Mouse (Mus musculus): Measurements from ENCODE around the gene Slc2a3.

Gene Slc2a3

DNA sequence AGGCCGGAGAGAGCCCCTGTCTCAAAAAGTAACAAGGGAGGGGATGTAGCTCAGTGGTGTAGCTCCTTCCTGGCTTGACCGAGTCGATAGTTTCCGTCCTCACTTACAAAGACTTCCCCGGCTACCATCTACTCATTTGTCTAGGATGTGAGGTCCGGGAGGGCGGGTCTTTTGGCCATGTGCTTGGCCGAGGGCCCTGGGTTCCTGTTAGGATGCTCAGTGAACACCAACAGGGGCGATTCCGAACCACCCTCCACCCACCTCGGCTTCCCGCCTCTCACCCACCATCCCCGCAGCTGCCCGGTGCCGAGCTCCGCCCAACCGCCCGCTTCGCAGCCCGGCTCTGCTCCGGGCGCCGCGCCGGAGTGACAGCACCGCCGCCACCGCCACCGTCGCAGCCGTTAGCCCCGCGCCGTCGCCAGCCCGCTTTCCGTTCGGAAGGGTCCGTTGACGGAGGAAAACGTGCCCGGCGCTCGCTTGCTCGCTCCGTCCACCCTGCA lies at the start of gene Slc2a3:
Slc2a3 (minus strand) TSS at position 340 of the 500 bp plus-strand sequence.
- DNase-seq (ENCODE audit: low spot score): no peak

DNA sequence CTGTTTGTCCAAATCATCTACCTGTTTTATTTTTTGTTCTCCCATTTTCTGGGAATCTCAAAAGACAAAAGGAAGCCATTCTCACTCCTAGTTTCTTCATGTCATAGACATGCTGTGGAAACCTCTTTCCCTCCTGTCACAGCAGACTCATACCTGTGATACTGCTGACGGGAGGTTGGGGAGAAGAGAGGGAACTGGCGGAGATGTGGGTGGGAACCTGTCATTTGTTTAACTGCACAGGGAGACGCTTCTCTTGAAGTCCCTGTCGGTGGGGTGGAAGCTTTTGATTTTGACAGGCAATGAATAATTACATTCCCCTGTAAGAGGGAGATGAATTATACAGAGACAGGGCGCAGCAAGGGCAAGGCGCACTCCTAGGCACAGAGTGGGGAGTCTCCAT lies 42.3 kb upstream of the Slc2a3 start:
- no peak for DNase-seq (ENCODE audit: low spot score)

DNA sequence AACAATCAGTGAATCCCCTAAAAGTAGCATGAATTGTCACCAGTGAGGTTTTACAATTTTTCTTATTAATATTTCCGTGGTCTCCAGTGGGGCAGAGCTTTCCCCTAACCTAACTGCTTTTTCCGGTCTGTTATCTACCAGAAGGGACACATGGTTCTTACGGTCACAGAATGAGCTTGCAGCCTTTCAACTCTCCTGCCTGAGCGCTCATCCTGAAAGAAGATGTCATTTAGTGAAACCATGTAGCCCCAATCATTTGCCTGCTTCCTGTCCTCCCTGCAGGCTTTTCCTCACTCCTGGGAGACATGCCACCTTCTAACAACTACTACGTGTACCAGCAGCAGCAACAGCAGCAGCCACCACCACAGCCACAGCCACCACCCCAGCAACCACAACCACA lies 36.1 kb upstream of the Slc2a3 start:
- DNase-seq (ENCODE audit: low spot score): no peak

DNA sequence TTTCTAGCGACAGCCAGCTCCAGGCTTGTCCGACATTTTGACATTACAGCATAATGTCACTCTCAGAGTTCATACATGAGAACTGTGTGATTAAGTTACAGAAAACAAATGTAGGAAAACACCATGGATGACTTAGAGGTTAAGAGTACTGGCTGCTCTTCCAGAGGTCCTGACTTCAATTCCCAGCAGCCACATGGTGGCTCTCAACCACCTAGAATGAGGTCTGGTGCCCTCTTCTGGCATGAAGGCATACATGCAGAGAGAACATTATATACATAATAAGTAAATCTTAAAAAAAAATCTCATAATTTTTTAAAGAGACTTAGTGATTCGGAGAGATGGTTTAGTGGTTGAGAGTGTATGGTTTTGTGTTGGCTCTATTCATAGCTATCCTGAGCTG lies 35.5 kb upstream of the Slc2a3 start:
- DNase-seq (ENCODE audit: low spot score): no peak

DNA sequence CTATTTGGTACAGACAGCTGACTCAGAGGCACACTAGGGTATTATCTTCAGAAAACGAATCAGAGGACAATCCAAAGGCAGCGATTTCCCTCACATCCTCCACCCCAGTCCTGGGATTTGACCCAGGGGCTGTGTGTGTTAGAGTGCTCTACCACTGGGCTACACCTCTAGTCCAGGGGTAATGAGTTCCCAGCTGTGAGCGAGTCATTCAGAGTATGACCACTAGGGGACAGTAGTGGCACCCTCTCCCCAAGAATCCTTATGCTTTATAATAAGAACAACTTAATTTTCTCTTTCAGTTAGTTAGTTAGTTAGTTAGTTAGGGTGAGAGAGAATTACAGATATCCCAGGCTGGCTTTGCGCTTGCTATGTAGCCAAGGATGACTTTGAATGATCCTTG lies 32.9 kb upstream of the Slc2a3 start:
- DNase-seq (ENCODE audit: low spot score): no peak

DNA sequence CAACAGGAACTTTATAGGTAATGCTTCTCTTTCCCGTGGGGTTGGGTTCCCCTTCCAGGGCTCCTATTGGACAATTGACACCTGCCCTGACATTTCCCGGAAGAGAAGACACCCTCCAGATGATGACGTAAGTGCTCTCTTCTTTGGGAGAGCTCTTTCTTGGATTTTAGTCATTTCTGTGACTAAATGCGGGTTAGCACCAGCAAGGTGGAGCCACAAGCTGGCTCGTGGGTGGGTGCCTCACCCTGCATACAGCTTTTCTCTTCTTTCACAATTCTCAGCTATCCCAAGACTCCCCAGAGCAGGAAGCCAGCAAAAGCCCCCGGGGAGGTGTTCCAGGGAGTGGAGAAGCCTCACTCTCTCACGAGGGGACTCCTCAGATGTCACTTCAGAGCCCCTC lies 31.4 kb upstream of the Slc2a3 start:
- DNase-seq (ENCODE audit: low spot score): no peak

DNA sequence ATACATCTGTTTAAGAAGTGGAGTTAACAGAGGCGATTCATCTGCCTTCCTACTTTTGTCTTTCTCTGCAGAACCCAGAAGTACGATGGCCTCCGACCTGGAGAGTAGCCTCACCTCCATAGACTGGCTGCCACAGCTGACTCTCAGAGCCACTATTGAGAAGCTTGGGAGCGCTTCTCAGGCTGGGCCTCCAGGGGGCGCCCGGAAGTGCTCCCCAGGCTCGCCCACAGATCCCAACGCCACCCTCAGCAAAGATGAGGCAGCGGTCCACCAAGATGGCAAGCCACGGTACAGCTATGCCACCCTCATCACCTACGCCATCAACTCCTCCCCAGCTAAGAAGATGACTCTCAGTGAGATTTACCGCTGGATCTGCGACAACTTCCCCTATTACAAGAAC lies 26.6 kb upstream of the Slc2a3 start:
- DNase-seq (ENCODE audit: low spot score): no peak

DNA sequence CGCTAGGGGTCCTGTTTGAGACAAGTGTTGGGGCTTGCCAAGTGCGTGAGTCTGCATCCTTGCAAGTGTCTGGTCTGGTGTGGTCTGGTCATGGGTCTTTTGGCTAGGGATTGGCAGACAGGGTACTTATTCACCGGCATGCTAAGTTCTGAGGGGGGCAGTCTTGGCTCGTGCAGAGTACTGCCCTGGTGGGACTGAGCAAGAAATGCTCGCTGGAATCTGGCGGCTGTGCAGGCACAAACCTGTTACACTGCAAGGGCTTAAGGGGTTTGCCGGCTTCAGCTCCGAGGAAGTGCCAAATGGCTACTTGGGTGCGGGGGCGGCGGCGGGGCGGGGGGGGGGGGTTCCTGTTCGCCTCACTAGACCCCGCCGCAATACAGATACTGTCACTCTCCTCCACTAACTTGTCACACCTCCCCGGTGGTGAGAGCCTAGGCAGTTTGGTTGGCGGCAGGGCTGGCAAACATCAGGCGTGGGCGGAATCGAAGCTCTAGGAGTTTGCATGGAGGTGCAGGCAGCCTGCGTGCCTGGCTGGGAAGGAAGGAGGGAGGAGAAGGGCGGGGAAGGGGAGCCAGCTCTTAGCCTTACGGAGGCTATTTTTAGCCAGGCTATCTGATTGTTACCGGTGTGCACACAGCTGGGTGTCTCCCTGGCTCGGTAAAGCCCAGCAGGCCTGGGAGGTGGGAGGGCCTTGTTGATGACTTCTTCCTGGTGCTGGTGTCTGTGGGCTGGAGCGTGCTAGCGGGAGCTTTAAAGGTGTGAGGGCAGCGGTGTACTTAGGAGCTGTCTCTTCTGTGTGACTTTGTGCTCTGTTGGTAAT lies 24.7 kb upstream of the Slc2a3 start:
- DNase-seq (ENCODE audit: low spot score): peak; percentile 82

DNA sequence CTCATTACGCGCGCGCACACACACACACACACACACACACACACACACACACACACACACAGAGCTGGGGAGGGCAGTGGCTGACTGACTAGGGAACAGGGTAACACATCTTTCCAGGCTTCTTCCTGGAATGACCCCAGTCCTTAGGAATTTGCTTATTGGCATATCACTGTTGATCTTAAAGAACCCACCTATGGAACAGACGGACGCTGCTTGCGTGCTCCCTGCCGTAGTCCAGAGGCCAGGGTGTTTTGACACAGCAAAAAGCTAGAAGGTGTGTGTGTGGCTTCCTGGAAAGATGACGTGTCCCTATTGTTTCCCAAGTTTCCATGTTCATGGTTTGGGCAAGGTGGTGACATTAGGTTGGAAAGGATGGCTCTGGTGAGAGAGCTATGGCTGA lies 23.7 kb upstream of the Slc2a3 start:
- no peak for DNase-seq (ENCODE audit: low spot score)

DNA sequence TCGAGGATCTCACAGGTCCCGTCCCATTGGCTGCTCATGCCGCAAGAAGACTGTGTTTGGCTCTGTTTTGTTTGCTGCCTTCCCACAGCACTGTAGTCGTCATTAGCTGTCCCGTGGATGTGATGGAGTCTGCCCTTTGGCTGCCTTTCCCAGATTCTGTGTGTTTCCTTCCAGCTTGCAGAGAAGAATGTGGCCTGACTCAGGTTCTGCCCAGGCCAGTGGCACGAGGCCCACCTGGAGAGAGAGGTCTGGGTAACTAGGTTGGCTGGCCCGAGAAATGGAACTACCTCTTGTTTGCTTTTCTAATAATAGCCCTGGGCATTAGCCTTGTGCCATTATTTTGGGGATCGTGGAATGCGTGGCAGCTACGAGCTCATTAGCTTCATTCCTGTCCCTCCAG lies 22.6 kb upstream of the Slc2a3 start:
- DNase-seq (ENCODE audit: low spot score): no peak

DNA sequence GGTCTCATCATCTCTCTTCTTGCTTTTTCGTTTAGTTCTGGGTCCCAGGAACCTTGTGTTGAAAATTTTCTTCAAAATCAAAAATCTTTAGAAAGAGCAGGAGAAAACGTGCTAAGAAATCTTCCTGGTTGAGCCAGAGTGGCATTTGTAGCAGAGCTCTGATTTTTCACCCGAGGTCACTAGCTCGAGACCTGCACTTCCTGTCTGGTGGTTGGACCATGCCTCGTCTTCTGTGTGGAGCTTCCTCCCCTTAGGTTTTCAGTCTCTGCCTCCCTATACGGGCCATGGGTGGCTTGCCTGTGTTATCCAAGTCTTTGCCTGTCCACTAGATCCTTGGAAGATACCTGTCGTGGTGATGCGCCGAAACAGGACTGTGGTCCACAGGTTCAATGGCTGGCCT lies 20.4 kb upstream of the Slc2a3 start:
- no peak for DNase-seq (ENCODE audit: low spot score)

DNA sequence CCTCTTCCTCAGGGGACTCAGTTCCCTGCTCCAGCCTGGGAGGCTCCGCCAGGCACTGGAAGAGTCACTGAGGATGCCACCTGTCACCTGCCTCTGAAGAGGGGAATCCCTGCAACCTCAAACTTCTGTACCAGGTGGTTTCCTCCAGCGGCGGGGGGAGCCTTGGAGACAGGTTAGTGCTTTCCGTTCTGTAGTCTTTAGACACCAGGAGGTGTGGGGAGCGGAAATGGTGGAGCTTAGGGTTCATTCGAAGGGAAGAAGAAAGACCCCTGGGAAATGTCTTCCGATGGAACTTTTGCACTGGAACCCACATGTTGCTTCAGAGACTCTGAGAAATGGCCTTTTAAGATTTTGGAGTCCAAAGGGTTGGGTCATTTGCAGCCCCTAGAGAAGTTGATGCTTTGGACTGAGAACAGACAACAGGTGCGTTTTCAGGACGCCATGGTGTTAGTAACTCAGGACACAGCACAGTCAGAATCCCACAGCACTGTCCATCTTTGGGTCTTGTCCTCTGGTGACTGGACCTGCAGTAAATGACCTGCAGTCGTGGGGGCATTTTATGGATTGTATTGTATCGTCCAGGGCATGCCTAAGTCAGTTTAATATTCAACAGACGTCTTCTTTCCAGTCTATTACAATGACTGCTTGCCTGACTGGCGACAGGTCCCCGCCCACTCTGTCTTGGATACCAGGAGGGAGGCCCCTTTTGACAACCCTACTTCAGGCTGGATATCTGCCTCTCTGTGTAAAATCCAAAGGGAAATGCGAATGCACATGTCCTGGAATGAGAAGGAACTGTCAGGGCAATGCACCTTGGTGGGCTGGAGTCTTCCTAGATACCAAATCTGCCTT lies 19.6 kb upstream of the Slc2a3 start:
- DNase-seq (ENCODE audit: low spot score): no peak

DNA sequence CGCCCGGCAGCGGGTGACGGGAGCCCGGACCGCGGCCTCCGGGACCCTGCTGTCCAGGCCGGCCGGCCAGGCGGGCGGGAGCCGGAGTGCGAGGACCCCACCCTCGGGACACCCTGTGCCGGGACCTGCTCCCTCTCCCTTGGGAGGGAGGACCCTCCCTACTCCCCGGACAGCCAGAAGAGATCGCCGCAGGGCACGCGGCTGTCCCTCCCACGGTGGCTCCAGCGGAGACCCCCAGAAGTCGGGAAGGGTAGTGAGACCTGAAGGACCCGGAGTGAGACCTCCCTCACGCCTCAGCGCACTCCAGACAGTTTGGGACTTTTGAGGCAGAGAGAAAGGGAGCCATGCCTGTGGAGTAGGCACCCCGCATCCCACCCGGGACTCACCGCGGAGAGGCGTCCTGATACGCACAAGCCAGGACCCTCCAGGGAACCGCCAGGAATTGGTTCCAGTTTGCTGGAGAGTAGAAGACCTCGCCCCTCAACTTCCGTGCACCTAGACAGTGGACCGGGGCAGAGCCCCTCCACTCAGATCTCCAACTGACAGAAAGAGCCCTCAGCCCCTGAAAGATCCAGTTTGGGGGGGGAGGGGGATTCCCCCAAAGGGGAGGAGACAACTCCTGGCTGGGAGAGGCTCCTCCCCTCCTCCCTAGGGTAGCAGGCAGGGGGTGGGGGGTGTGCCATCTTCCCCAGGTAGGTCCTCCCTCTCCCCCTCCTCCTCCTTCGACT lies 18.8 kb upstream of the Slc2a3 start:
- DNase-seq (ENCODE audit: low spot score): no peak

DNA sequence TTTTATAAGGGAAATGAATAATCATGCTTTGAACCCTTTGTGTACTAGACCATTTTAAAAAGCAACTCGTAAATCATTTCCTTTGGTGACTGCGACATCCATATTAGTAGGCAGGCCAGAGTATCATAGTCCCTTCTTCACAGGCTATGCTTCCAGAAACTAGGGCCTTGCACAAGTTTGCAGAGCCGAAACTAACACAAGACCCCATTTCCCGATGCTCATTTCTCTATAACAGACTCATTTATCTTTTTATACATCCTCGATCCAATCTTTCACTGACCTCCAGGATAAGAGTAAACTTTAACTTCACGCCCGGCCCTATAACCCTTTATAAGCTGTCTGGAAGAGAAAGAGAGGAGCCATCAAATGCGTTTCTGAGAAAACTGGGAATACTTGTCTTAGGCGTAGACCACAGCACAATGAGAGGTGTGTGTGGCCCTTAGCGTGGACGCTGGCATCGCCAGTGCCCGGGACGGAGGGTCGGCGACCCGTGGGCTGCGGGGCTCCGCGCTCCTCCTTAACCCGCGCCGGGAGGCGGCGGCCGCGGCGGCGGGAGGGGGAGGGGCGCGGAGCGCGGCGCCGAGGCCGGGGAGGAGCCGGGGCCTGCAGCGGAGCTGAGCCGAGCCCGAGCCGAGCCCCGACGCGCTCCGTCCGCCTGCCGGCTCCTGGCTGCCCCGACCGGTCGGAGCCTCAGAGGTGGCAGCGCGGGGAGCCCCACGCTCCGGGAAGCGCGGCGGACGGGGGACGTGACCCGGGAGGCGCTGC lies 18.0 kb upstream of the Slc2a3 start, which contains the start of gene Foxj2:
Foxj2 (plus strand) TSS at position 609 of the 765 bp plus-strand sequence.
- no peak for DNase-seq (ENCODE audit: low spot score)

DNA sequence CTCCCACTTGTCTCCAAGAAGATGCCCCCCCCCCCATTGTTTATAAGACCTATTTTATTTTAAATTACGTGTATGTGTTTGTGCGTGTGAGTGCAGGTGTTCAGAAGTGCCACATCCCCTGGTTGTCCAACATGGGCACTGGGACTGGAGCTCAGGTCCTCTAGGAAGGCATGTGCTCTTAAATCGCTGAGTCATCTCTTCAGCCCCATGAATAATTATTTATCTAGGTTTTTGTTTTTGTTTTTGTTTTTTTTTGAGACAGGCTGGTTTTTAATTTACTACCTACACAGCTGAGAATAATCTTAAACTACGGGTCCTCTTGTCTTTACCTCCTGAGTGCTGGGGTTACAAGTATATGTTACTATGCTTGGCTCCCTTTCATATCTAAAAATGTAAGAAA lies 12.2 kb upstream of the Slc2a3 start:
- no peak for DNase-seq (ENCODE audit: low spot score)

DNA sequence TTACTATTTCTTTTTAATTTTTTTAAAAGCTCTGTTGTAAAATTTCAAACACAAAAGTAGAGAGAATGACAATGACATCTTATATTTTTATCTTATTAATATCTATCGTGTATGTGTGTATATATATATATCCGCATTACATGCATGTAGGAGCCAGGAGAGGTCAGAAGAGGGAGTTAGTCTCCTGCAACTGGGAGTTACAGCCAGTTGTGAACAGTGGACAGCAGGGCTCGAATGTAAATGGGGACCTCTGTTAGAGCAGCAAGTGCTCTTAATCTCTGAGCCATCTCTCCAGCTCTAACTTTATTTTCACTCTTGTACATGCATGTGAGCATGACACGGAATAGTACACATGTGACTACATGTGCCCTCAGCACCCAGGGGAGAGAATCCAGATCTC lies 11.3 kb upstream of the Slc2a3 start:
- no peak for DNase-seq (ENCODE audit: low spot score)

DNA sequence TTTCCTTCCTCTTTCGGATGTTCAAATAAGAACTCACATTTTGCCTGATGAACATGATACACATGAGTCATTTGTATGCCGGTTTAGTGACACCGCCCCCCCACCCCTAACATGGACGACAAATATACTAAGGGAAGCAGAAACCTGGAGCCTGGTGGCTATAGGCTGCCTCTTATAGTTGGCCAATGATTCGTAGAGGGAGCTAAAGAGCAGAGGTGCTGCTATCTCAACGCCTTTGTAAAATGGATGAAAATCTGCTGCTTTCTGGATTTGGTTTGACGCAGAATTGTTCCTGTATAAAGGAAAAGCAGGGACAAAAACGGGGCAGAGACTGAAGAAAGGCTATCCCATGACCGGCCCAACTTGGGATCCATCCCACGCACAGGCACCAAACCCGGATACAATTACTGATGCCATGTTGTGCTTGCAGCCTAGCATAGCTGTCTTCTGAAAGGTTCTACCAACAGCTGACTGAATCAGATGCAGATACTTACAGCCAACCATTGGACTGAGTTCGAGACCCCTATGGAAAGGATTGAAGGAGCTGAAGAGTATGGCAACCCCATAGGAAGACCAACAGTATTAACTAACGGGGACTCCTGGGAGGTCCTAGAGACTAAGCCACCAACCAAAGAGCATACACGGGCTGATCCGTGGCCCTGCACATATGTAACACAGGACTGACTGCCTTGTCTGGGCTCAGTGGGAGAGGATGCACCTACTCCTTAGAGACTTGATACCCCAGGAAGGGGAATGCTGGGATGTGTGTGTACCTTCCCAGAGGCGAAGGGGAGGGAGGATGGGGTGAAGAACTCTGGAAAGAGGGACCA lies 10.5 kb upstream of the Slc2a3 start:
- no peak for DNase-seq (ENCODE audit: low spot score)

DNA sequence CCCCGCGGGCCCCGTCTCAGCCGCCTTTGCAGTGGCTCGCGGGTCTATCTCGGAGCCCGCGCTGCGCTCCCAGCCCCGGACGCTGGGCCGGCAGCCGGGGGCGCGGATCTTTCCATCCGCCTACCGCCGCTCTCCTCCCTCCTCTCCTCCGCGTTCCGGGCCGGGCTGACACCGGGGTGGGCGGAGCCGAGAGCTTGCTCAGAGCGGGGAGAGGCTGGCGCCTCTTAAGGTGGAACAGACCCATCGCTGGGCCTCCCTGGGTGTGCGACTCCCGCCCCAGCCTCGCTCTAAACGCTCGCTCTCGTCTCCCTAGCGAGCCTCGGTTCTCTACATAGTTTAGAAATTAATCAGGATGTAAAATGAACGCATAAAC lies 9.8 kb upstream of the Slc2a3 start:
- DNase-seq (ENCODE audit: low spot score): peak; percentile 85

DNA sequence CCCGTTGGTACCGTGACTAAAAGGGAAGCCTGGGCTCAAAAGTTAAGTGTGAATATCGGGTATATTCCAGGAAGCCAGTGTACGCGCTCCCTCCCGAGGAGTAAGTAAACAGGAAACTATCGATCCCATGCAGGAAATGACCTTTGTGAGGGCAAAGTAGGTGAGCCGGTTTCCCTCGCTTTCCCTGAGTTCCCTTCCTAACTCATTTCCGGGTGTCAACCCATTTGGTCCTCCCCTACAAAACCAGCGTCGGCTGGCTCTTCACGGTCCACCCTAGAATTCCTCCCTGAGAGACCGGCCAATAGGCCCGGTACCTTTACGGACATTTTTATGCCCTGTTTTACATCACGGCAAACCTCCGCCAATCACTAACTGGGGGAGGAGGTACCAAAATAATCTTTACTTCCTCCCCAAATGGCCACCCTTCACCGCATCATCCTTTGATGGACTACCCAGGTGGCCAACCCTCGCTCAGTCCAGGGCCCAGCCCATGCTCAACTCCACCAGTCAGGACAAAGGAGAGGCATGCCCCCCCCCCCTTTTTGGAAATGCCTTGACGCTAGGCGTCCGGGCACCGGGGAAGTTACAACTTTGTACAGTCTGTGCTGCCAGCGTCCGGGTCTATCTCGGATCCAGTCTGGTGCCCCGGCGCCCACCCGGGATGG lies 9.3 kb upstream of the Slc2a3 start:
- DNase-seq (ENCODE audit: low spot score): peak; percentile 96

DNA sequence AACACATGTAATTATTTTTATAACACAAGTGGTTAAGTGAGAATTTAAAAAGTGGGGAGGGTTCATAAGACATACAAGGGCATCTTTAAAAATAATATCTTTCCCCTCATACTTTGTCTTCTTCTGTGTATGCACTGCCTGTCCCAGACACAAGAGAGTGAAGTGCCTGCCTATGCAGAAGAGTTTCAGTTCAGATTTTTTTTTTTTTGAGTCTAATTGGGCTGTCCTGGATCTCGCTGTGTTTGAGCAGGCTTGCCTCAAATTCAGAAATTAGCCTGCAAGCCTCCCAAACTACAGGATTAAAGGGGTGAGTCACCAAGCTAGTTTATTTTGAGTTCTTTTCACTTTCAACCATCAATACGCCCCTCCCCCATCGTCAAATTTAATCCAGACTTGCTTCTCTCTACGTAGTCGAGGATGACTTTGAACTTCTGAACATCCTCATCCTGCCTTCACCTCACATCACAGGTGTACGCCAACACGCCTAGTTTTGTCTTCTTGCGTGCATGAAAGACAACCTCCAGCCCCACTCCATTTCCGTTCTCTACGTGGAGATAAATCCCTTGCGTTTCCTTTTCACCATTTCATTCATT lies 8.7 kb upstream of the Slc2a3 start:
- no peak for DNase-seq (ENCODE audit: low spot score)
